Mouse (Mus musculus) cerebellum, adult 2 months (tissue): ENCODE measurements around the gene Ccdc97.

Experiments
- CTCF ChIP-seq: fragments of 200-500 bp; IDR thresholded peaks from 2 replicates; pipeline ENCODE4 v1.5.1; 2011; ENCODE audit warnings: low read depth, mild to moderate bottlenecking, control low read depth, low read length, moderate library complexity, borderline replicate concordance; ENCODE audit not compliant: insufficient read depth
- POLR2A ChIP-seq: fragments of 200-500 bp; IDR thresholded peaks from 2 replicates; pipeline ENCODE4 v1.6.1; 2011; ENCODE audit warnings: low read length, control low read depth, borderline replicate concordance; ENCODE audit not compliant: insufficient read depth

DNA sequence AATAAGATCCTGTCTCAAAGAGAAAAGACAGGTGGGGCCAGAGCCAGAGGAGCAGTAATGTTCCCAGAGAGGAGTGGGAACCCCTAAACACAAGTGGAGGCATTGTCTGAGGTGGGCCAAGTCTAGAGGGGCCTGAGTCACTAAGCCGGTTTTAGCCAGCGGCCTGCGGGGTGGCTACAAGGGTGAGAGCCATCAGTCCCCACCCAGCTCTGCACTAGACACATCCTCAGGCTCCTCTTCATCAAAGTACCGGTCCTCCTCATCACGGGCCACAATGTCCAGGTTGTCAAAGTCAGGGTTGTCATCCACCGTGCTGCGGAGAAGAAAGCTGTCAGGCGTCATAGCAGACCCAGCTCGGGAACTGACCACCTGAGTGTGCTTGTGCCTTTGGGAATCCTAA lies 6.1 kb downstream of the Ccdc97 start:
- TF ChIP-seq POLR2A (no peak), CTCF (no peak)
